ENCODE assay signal across 26 mouse cellular contexts in genomic region chr2:128416416-128416815, GRCm38 (mm10).
"Had no signal": no experiment of that assay in that cellular context is flagged by ENCODE, and none has a peak within 500 bp of the region (broad histone marks: within the 10 kb centered on the region; RNA-seq: fewer than 3 reads in every experiment).

No protein-coding gene starts in this region.

- H3K9ac ChIP-seq: heart, embryonic 13.5 days; heart, embryonic 15.5 days; hindbrain, embryonic 13.5 days; hindbrain, embryonic 15.5 days; intestine, embryonic 15.5 days; limb, embryonic 13.5 days; limb, embryonic 15.5 days; liver, embryonic 13.5 days had no signal

- H3K9me3 ChIP-seq: heart, embryonic 13.5 days; heart, embryonic 15.5 days; hindbrain, embryonic 13.5 days; hindbrain, embryonic 15.5 days; intestine, embryonic 15.5 days; limb, embryonic 13.5 days; limb, embryonic 15.5 days; liver, embryonic 13.5 days had no signal

- H3K27me3 ChIP-seq: heart, embryonic 15.5 days; hindbrain, embryonic 15.5 days; intestine, embryonic 15.5 days; limb, embryonic 13.5 days; limb, embryonic 15.5 days; liver, embryonic 13.5 days had no signal

- DNase-seq: gastrocnemius, postnatal 14 days; gastrocnemius, postnatal 36 days; heart, adult 11 months; heart, adult 2 months; heart, postnatal 14 days; heart, postnatal 36 days; kidney, adult 18-20 months; kidney, adult 8-10 months; kidney, postnatal 10 days; kidney, postnatal 25 days; kidney, postnatal 4 days; left cerebral cortex, postnatal 4 days; liver, embryonic 13.5 days had no signal

- H3K4me3 ChIP-seq: heart, adult 2 months; heart, embryonic 13.5 days; heart, embryonic 15.5 days; hindbrain, embryonic 13.5 days; hindbrain, embryonic 15.5 days; intestine, embryonic 15.5 days; layer of hippocampus, adult 2 months; limb, embryonic 13.5 days; limb, embryonic 15.5 days; liver, embryonic 13.5 days had no signal

- ATAC-seq: hindbrain, postnatal 0 days; inflammation-experienced regulatory T-cells, adult 6 months; intestine, embryonic 15.5 days; intestine, postnatal 0 days had no signal

- H3K4me1 ChIP-seq: hindbrain, embryonic 15.5 days had no signal

- H3K27ac ChIP-seq: heart, adult 2 months; heart, embryonic 13.5 days; heart, embryonic 15.5 days; hindbrain, embryonic 13.5 days; hindbrain, embryonic 15.5 days; hindbrain, postnatal 0 days; intestine, embryonic 15.5 days; layer of hippocampus, adult 2 months; limb, embryonic 13.5 days; limb, embryonic 15.5 days; liver, embryonic 13.5 days had no signal

- H3K4me2 ChIP-seq: heart, embryonic 11.5 days; heart, embryonic 13.5 days; heart, embryonic 15.5 days; hindbrain, embryonic 13.5 days; hindbrain, embryonic 15.5 days; intestine, embryonic 15.5 days; limb, embryonic 13.5 days; limb, embryonic 15.5 days; liver, embryonic 11.5 days; liver, embryonic 13.5 days had no signal

- H3K36me3 ChIP-seq: heart, embryonic 13.5 days; heart, embryonic 15.5 days; hindbrain, embryonic 13.5 days; hindbrain, embryonic 15.5 days; intestine, embryonic 15.5 days; limb, embryonic 13.5 days; limb, embryonic 15.5 days; liver, embryonic 13.5 days had no signal
